Mouse (Mus musculus) c-Kit-positive CD71-positive TER-119-negative erythroid progenitor cells, embryonic 14.5 days (primary cell): ENCODE results near the gene Morc3.
A peak's percentile ranks its signal among the peaks of the same experiment; 100 is the strongest.

ENCODE experiments used
- DNase-seq: peaks from one replicate; pipeline ENCODE4 v3.0.0-alpha.2; 2013; ENCODE audit warnings: low read depth

Gene Morc3

DNA sequence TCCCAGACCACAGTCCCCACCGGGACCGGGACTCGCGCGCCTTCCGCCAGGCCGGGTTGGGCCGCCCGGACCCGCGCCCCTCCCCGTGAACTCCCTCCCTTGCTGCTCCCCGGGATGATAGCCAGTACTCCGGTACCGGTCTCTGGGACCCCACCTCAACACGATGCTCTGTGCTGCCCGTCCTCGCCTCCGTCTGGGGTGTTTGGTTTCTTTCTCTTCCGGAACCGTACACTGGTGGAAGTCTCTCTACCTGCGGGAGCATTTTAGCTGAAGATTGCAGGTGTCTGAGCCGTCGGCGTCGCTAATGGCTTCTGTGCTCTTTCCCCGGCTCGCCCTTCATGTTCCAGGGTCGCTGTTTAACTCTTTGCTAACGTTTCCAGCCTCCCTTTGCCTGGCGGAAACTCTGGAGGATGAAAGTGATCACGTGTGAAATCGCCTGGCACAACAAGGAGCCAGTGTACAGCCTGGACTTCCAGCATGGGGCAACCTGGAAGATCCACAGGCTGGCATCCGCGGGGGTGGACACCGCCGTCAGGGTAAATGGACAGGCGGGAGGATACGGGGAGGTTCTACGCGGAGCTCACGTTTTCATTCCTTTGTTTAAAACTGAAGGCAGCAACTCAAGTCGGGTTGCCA, 52.3 kb downstream of the Morc3 start:
- peak; percentile 20 for DNase-seq

DNA sequence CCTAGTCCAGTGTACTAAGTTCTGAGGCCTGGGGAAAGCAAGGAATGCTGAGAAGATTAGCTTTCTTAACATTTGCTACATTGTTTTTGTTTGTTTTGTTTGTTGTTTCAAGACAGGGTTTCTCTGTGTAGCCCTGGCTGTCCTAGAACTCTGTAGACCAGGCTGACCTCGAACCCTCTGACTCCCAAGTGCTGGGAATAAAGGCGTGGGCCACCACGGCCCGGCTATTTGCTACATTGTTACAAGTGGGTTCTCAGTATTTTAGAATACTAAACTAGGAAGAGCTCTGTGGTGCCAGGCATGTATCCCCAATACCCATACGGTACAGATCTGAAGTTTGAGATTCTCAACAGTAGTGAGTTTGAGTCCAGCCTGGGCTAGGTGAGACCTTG, 52.8 kb downstream of the Morc3 start:
- DNase-seq: no peak

DNA sequence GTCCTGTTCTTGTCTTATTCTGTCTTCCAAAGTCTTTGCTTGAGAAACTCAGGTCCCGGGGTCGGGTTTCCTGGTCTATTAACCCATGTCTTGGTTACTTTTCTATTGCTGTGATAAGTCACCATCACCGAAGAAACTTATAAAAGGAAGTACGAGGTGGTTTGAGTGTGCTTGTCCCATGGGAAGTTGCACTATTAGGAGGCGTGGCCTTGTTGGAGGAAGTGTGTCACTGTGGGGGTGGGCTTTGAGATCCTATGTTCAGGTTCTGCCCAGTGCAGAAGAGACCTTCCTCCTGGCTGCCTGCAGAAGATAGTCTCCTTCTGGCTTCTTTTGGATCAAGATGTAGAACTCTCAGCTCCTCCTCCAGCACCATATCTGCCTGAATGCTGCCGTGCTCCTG, 56.6 kb downstream of the Morc3 start:
- DNase-seq: no peak

DNA sequence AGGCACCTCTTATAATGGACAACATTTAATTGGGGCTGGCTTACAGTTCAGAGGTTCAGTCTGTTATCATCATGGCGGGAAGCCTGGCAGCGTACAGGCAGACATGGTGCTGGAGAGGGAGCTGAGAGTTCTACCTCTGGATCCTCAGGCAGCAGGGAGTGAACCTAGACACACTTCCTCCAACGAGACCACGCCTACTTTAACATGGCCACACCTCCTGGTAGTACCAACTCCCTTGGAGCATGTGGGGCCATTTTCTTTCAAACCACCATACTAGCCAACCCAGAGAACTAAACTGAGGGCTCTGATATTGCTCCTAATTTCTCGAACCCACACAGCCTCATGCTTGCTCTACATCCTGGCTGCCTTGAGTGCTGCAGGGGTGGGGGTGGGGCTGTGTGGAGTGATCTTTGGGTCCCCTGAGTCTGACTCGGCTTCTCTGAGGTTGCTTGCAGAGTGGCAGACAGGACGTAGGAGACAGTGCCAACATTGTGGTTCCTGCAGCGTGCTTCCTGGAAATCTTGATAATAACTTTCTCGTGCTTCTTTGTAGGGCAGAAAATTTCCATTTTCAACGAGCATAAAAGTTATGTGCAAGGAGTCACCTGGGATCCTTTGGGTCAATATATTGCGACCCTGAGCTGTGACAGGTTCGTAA, 59.2 kb downstream of the Morc3 start:
- no peak for DNase-seq

DNA sequence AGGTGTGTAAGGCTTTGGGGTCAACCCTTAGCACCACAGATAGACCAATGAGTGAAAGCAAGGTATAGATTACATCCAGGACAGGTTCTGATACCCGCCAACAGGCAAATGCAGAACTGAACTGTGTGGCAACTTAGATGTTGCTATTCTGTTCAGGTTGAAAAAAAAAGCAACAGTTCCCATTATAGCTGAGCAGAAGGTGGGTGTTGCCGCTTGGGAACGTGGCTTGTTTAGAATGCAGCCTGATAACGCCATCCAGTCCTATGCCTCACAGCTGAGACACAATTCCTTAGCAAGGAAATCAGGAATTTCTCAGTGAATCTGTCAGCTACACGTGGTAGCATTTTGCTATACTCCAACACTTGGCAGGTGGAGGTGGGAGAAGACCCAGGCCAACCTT, 61.4 kb downstream of the Morc3 start:
- no peak for DNase-seq

DNA sequence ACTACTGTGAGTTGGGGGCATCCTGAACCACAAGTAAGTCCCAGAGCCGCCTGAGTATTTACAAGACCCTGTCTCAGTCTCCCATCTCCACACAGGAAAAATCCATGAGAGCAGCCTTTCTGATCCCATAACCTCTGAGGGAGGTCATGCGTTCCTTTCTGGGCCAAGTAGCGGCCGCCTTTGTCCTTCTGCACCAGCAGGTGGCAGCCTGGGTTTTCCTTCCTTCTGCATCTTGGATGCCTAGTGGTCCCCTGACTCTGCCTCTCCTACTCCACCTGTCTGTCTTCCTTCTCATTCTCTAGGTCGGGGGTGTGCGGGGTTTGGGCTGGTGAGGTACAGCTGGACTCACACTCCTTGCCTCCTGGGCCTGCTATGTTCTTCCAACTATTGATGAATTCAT, 71.1 kb downstream of the Morc3 start:
- DNase-seq: no peak

DNA sequence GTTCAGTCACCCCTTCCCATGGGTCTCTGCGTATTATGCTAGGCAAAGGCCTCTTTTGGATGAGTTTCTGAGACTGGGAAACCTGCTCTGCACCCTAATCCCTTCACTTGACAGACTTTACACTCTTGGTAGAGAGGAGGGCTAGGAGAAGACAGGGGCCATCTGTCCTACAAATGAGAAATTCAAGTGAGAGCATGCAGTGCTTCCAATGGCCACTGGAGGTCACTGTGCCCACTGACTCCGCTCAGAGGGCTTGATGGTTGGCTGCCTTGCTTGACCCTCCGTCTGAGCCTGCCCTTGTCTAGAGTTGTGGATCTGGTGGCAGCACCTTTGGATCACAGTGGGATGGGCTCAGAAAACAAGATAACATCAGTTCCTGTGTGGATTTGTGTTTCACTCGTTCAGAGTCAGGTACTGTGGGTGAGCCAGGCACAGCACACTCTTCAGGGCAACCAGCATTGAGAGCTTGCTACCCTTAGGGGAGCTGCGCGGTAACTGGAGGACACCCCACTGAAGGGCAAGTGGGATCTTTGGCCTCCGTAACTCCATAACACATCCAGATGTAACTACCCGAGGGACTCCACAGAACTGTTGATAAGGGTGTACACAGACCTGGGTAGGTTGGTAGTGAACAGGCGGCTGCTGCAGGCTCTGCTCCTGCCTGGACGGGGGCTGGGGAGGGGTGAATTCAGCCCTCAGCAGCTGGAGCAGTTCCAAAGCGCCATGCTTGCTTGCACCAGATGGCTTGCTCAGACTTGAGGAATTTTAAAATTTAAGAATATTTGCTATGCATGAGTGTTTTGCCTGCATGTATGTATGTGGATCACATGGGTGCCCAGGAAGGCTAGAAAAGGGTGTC, 74.5 kb downstream of the Morc3 start:
- DNase-seq: peak; percentile 40

DNA sequence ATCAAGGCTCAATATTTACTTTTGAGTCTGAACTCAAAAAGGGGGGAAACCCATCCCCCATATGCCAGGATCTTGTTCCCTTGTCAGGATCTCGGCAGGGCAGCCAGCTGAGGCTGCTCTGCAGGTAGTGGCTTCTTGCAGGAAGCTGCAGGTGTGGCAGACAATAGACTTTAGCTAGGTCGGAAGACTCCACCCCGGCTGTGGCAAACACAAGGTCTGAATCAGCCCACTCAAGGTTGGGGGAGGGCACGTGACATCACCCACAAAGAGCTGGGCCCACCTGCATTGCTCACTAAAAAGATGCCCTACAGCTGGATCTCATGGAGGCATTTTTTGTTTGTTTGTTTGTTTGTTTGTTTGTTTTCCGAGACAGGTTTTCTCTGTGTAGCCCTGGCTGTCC, 75.8 kb downstream of the Morc3 start:
- DNase-seq: no peak

DNA sequence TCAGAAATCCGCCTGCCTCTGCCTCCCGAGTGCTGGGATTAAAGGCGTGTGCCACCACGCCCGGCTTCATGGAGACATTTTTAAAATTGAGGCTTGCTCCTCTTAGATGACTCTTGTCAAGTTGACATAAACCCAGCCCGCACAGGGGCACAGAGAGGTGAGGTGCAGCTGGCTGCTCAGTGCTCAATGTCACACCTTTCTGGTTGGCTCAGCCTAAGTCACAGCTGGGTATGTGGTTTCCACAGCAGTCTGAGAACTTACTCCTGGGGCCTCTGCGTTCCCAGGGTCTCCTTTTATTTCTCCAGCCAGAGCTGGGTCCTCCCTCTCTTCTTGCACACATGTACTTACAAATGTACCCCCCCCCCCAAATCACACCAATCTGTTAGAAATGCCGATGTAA, 76.3 kb downstream of the Morc3 start:
- no peak for DNase-seq

DNA sequence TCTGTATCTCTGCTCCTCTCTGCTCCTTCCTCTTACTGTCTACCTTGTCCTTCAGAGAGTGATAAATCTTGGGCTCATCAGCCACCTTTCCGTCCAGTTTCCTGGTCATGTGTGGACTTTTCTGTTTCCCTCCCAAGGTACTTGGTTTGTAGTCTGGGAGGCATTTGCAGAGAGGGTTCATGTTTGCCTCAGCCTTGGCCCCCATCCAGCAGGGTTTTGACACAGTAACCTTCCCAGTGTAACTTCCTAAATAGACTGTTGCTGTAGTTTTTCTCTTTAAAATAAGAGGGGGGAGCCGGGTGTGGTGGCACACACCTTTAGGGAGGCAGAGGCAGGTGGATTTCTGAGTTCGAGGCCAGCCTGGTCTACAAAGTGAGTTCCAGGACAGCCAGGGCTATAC, 78.0 kb downstream of the Morc3 start:
- DNase-seq: no peak

DNA sequence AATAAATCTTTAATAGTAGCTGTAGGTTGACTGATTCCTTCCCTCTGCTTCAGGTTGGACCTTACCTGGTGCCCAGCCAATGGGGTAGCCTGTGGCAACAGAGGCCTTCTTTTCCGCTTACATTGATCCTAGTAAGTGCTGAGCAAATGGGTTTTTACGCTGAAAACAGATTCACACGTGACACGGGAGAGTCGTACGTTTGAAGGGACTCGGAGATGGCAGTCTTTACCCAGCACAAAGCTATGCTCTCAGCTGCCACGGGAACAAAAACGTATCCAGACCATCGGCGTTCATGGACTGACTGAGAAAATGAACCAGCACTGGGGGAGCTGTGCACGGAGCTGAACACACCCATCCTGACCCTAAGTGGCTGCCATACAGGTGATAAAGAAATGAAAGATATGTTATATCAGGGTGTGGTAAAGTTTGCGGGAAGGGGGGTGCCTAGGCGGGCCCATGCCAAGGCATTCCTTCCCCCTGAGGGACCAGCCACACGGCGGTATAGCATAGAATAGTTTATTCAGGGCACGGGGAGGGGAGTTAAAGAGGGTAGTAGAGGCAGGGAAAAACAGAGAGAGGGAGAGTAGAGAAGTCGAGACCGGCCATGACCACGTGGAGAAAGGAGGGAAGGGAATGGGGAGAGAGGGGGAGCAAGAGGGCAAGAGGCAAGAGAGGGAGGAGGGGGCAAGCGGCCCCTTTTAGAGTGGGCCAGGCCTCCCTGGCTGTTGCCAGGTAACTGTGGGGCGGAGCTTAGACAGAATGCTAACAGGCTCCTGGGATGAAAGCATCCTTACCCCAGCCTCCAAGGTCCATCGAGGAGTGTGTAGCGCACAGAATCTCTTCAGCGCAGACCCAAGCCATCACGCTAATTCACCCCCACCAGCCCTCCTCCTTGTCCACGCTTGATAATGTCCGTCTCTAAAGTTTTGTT, 79.1 kb downstream of the Morc3 start:
- no peak for DNase-seq

DNA sequence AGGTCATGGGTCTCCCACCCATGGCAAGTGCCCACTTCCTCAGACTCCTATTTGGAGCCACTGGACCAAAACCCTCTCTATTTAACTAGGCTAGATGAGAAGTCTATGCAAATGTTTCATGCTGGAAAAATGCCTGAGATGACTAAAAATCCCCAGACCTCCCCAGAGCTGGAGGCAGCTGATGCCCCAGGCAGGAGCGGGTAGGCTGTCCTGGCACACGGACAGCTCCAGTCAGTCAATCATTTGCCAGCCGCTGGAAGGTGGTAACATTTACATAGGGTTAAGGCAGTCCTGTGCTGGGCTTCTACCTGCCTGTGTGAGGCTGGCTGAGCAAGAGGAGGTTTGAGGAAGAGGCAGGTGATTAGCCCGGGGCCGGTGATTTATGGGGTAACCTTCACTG, 80.2 kb downstream of the Morc3 start:
- DNase-seq: no peak

DNA sequence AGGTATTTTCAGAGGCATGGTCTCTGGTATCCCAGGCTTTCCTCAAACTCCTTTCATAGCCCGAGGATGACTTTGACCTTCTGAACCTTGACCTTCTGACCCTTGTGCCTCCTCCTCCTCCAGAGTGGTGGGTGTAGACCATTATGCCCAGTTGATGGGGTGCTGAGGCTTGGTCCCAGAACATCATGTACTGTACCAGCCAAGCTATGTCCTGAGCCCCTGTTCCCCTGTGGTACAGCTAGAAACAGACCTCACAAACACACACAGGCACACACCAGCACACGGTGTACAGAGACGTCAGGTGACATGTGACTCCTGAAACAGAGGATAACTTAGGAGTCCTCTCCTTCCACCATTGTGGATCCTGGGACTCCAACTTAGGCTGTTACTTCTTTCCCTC, 80.9 kb downstream of the Morc3 start:
- no peak for DNase-seq

DNA sequence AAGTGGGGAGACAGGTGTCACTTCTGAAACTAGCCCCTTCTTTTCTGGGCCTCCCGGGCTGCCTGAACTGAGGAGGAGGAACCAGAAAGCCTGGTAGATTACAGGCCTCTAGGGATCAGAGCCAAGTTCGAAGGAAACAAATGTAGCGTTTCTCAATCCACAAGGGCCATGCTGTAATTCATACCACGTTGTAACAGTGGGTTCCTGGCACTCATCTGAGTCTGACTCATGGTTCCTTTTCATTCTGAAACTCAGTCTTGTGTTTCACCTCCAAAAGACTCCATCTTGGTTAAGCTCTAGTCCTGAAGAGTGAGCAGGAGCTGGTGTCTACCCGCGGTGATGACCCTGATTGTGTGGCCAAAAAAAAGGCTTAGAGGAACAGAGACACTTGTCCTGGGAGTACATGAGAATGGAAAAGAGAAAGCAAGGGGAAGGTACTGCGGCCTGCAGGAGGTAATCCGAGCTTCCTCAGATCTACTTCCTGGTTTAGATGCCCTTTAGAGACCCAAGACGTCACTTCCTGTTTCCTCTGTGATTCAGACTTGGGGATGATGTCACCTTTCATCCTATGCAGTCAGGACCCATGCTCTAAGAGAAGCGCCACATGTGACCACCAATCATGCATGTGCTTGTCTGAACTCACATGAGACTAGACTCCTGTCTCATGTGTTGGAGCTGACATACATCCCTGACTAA, 82.1 kb downstream of the Morc3 start:
- no peak for DNase-seq

DNA sequence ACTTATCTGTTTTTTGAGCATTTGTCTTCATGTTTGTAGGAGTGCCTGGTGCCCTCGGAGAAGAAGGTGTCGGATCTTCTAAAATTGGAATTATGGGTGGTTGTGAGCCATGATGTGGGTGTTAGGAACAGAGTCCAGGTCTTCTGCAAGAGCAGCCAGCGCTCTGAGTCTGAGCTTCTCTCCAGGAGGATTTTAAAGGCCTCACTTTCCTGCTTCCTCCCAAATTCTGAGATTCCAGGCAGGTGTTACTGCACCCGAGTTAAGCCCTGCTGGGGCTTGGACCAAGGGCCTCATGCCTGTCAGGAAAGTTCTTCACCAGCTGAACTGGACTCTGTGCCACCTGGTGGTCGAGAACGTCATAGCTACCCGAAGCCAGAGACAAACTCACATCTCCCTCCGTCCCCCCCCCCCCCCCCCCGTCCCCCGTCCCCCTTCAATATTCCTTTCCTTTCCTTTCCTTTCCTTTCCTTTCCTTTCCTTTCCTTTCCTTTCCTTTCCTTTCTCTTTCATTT, 83.5 kb downstream of the Morc3 start:
- peak; percentile 25 for DNase-seq

DNA sequence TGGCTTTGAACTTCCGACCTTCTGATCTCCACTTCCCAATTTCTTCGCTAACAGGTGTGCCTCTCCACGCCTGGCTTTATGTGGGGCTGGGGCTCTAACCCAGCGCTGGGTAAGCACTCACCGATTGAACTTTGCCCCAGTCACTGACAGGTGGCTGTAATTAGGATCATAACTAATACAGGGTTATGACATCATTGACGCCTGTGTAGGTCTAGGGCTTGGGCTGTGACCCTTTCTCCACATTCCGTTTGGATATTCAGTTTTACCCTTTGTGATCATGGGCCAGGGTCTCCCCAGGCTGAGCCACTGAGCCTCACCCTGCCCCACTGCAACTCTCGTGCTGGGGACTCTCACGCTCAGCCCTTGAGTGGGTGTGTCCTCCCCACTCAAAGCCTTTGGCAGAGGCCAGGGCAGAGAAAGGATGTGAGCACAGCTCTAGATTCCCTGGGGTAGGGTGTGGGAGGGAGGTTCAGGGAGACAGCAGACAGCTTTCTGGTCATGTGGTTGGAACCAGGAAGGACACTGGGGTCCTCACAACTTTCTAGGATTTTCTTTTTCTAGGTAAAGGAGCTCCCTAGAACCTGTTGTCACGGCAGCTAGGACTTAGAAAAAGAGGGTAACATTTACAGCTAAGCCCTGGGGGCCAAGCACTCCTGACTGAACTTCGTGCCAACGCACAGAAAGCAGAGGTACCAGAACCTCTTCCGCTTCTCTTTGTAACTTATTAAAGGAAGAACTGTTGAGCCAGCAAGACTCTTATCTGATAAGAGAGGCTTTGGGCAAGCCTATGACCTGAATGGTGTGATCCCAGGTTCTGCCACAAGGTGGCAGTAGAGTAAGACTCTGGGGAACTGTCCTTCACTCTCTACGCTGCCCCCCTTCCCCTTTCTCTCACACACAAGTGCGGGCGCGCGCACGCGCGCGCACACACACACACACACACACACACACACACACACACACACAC, 86.1 kb downstream of the Morc3 start:
- peak; percentile 86 for DNase-seq

DNA sequence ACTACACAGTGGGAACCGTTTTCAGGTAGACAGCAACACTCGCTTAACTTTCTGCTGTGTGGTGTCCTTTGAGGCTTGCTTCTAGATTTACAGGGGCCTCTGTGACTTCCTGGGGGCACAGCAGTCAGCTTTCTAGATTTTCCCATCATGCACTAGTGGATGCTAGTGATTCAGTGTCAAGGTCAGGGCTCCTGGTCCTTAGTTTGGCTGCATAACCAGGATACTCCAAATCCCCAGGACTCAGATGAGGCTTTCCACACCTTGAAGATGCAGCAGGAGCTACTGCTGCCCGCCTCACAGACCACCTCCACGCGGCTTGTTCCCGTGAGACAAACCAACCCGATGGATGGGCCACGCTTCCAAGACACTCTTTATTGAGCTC, 86.7 kb downstream of the Morc3 start:
- DNase-seq: no peak

DNA sequence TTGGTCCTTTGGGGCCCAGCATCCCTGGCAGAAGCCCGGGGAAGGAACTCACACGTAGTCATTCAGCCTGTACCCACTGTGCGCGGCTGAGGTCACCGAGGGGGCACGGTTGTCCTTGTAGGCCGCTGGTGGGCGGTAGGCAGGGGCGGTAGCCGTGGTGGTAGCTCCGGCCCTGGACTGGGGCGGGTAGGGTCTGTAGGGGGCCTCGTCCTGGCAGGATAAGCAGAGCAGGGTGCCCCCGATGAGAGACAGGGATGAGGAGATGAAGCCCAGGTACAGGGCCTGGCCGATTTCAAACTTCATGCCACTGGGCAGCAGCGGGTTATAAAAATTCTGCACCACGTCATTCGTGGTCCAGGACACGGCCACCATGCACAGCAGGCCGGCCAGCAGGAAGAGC, 87.3 kb downstream of the Morc3 start:
- DNase-seq: no peak

DNA sequence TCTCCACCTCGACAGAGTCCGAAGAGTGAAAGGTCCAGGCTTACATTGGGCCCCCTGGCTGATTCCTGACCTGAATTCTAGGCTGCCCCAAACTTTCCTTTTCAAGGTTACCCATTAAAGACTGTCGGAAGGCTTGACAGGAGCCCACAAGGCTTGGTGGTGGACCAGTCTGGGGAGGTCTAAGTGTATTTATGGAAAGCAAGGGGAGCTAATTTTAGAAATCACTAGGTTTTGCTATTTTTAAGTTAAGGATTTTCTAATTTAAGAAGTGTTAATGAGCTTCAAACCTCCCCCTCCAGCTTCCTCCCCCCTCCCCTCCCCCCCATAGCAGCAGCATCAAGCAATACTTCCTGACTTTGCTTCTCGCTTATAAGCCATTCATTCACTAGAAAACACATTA, 88.8 kb downstream of the Morc3 start:
- DNase-seq: no peak

DNA sequence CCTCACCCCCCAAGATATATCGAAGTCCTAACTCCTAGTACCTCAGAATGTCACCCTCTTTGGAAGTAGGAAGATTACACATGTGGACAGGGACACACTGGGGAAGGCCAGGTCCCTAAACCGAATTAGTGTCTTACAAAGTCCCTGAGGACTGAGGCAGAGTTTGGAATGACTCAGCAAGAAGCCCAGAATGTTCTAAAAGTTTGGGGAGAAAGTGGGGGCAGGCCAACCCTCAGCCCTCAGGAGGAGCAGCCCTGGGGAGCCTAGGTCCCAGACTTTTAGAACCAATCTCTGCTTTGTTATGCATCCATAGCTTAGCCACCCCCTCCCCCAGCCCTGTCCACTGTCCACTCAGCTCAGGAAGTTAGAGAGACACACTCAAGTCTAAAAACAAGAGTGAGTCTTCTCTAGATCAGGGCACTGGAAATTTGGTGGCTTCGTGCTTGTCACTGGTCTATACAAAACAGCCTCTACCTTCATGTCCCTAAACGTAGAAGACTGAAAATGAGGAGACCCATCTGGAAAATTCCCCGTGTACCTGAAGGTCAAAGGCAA, 91.0 kb downstream of the Morc3 start:
- no peak for DNase-seq
